Mouse (Mus musculus): ENCODE results near the gene Txndc5. TPM values are rescaled to one million over a fixed set of nuclear protein-coding genes. Genes with fewer than 3 reads are reported as not detected.

Txndc5 gene
- total RNA-seq, 2 experiments from 2014 or later: 42.7 to 46.0 TPM

GRCm38 (mm10) chr13:38527797-38528650 is 600 bp downstream of the Txndc5 start:
- DNase-seq (ENCODE audit: low spot score in 2 of 2): peak; percentile 56 to 80
- intact Hi-C loops (cut with DNase I): no loop called here

- DNase-seq (ENCODE audit: low spot score in 2 of 2): no peak
- intact Hi-C loops (cut with DNase I): no loop called here
These were observed 1.4 kb downstream of the Txndc5 start for GRCm38 (mm10) chr13:38527041-38527796.

GRCm38 (mm10) chr13:38526116-38526515 is 2.5 kb downstream of the Txndc5 start:
- intact Hi-C loops (cut with DNase I): no loop called here

GRCm38 (mm10) chr13:38525261-38525660 is 3.4 kb downstream of the Txndc5 start:
- intact Hi-C loops (cut with DNase I): no loop called here
- DNase-seq (ENCODE audit: low spot score in 2 of 2): no peak

More at GRCm38 (mm10) chr13:38526116-38526515, 2.5 kb downstream of the Txndc5 start:
- DNase-seq (ENCODE audit: low spot score in 2 of 2): no peak

- DNase-seq (ENCODE audit: low spot score in 2 of 2): no peak
- intact Hi-C loops (cut with DNase I): no loop called here
These were observed 5.4 kb downstream of the Txndc5 start for GRCm38 (mm10) chr13:38523231-38523630.

GRCm38 (mm10) chr13:38522056-38522654 is 6.5 kb downstream of the Txndc5 start:
- no peak for DNase-seq (ENCODE audit: low spot score in 2 of 2)
- intact Hi-C loops (cut with DNase I): no loop called here

GRCm38 (mm10) chr13:38520299-38520698 is 8.3 kb downstream of the Txndc5 start:
- intact Hi-C loops (cut with DNase I): no loop called here
- DNase-seq (ENCODE audit: low spot score in 2 of 2): no peak

GRCm38 (mm10) chr13:38516582-38516981 is 12.0 kb downstream of the Txndc5 start:
- no peak for DNase-seq (ENCODE audit: low spot score in 2 of 2)
- intact Hi-C loops (cut with DNase I): no loop called here

GRCm38 (mm10) chr13:38515845-38516244 is 12.8 kb downstream of the Txndc5 start:
- DNase-seq (ENCODE audit: low spot score in 2 of 2): no peak
- intact Hi-C loops (cut with DNase I): no loop called here

GRCm38 (mm10) chr13:38515431-38515830 is 13.2 kb downstream of the Txndc5 start:
- intact Hi-C loops (cut with DNase I): no loop called here
- no peak for DNase-seq (ENCODE audit: low spot score in 2 of 2)

GRCm38 (mm10) chr13:38513921-38514320 is 14.7 kb downstream of the Txndc5 start:
- no peak for DNase-seq (ENCODE audit: low spot score in 2 of 2)
- intact Hi-C loops (cut with DNase I): no loop called here

GRCm38 (mm10) chr13:38511979-38512378 is 16.6 kb downstream of the Txndc5 start:
- no peak for DNase-seq (ENCODE audit: low spot score in 2 of 2)
- intact Hi-C loops (cut with DNase I): no loop called here

- DNase-seq (ENCODE audit: low spot score in 2 of 2): no peak
- intact Hi-C loops (cut with DNase I): no loop called here
These were observed 18.8 kb downstream of the Txndc5 start for GRCm38 (mm10) chr13:38509681-38510341.

GRCm38 (mm10) chr13:38506936-38507335 is 21.7 kb downstream of the Txndc5 start:
- intact Hi-C loops (cut with DNase I): no loop called here
- no peak for DNase-seq (ENCODE audit: low spot score in 2 of 2)

- intact Hi-C loops (cut with DNase I): no loop called here
- DNase-seq (ENCODE audit: low spot score in 2 of 2): peak; percentile 37 to 50
These were observed 22.3 kb downstream of the Txndc5 start for GRCm38 (mm10) chr13:38506320-38506719.

GRCm38 (mm10) chr13:38503137-38503849 is 25.3 kb downstream of the Txndc5 start:
- DNase-seq (ENCODE audit: low spot score in 2 of 2): no peak
- intact Hi-C loops (cut with DNase I): no loop called here

GRCm38 (mm10) chr13:38501314-38501713 is 27.3 kb downstream of the Txndc5 start:
- intact Hi-C loops (cut with DNase I): no loop called here

GRCm38 (mm10) chr13:38496715-38497114 is 31.9 kb downstream of the Txndc5 start:
- intact Hi-C loops (cut with DNase I): no loop called here
- DNase-seq (ENCODE audit: low spot score in 2 of 2): no peak

More at GRCm38 (mm10) chr13:38501314-38501713, 27.3 kb downstream of the Txndc5 start:
- no peak for DNase-seq (ENCODE audit: low spot score in 2 of 2)

- no peak for DNase-seq (ENCODE audit: low spot score in 2 of 2)
- intact Hi-C loops (cut with DNase I): no loop called here
These were observed 41.9 kb downstream of the Txndc5 start for GRCm38 (mm10) chr13:38486767-38487166.
